Mouse (Mus musculus) cortical plate, adult 2 months (tissue): ENCODE results near the gene Pdgfb. TPM values are rescaled to one million over a fixed set of nuclear protein-coding genes. Genes with fewer than 3 reads are reported as not detected.
A peak's percentile ranks its signal among the peaks of the same experiment; 100 is the strongest.

Experiments used
- H3K27ac ChIP-seq: fragments of 200-500 bp; 2 replicates; pipeline ENCODE4 v1.5.1; 2012; ENCODE audit warnings: low read length, control low read depth, inconsistent platforms; ENCODE audit not compliant: insufficient read depth
- H3K4me1 ChIP-seq: fragments of 200-500 bp; 2 replicates; pipeline ENCODE4 v1.6.1; 2011; ENCODE audit warnings: low read length; ENCODE audit not compliant: control insufficient read depth, insufficient read depth
- H3K4me3 ChIP-seq: fragments of 200-500 bp; 2 replicates; pipeline ENCODE4 v1.5.1; 2011; ENCODE audit warnings: mild to moderate bottlenecking, low read length, control low read depth; ENCODE audit not compliant: insufficient read depth
- CTCF ChIP-seq: fragments of 200-500 bp; IDR thresholded peaks from 2 replicates; pipeline ENCODE4 v1.5.1; 2011; ENCODE audit warnings: mild to moderate bottlenecking, control low read depth, low read length; ENCODE audit not compliant: insufficient read depth; ENCODE audit errors: extremely low read depth
- POLR2A ChIP-seq: fragments of 200-500 bp; IDR thresholded peaks from 2 replicates; pipeline ENCODE4 v1.6.1; 2011; ENCODE audit warnings: mild to moderate bottlenecking, low read length, control low read depth; ENCODE audit not compliant: insufficient read depth; ENCODE audit errors: extremely low read depth
- polyA plus RNA-seq: library from polyadenylated mRNA; depleted of rRNA; stranded (reverse); fragments of >200 nt; gene quantifications from 2 replicates; pipeline ENCODE4 v1.2.3, GENCODE M21; 2012

The Pdgfb gene
- polyA plus RNA-seq, 1 experiment, result 32.2 TPM

GRCm38 (mm10) chr15:80019625-80020024 lies 4.8 kb upstream of the Pdgfb start:
- 0 out of 2 replicates have a peak overlapping the region, but pooled peaks have one; percentile 4 for H3K27ac ChIP-seq
- peaks cover 5% of the 10 kb centered on the region for H3K4me1 ChIP-seq
- no peak for TF ChIP-seq CTCF
- no peak for TF ChIP-seq POLR2A
- H3K4me3 ChIP-seq, result no peak overlapping the region

DNA sequence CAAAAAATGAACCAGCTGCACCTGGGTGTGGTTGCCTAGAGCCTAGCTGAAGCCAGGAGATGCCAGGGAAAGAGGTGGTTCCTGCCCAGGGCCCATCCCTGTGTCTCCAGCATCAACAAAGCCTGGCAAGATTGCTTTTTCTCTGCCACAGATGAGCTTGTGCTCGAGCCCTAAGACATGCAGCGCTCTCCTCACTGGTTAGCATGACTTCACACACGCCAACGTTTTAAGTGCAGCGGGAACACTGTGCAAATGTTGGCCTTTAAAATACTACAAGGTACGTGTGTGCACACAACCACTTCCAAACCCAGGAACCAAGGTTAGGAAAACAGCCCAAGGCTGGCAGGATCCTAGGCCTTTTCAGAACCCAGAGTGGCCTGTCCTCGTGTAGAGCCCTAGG lies 4.4 kb upstream of the Pdgfb start:
- no peak for TF ChIP-seq POLR2A
- TF ChIP-seq CTCF, result no peak
- Histone ChIP-seq H3K4me1 (peaks cover 2% of the 10 kb centered on the region; the same call in 1 of the 2 replicates), H3K27ac (no peak overlapping the region), H3K4me3 (no peak overlapping the region)

GRCm38 (mm10) chr15:80016563-80017301 lies 2.0 kb upstream of the Pdgfb start:
- Histone ChIP-seq H3K4me3 (no peak overlapping the region), H3K4me1 (peaks cover 2% of the 10 kb centered on the region; the same call in 1 of the 2 replicates), H3K27ac (no peak overlapping the region)
- TF ChIP-seq POLR2A (no peak), CTCF (no peak)

DNA sequence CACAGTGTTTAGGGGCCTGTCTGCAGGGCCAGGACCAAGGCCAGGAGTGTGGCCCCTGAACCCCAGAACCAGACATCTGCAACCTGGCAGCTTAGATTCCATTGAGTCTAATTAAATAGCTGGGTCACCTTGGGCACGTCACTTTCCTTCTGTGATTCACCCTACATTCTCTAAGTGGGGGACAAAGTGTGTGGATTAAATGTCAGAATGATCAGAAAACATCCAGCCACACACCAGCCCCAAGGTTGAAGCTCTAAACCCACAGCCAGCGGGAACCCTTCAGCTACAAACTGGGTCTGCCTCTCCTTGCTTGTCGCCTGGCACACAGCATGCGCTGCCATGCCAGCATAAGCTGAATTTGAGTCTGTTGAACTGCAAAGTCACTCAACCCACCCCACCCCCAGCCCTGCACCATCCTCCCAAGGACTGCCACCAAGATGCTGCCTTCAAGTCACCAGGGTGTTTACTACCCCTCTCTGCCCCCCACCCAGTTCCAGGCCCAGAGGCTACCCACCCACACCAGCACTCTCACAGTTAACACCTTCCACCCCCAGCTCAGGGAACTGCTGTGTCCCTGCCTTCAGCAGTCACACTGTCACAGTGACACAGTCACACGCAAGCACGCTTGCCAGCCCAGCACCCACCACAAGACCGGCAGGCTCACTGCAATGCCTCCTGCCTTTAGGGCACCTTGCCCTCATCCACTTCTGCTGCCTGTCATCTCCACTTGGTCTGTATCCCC lies 605 bp upstream of the Pdgfb start:
- peak overlapping the region; percentile 98 for H3K27ac ChIP-seq
- H3K4me3 ChIP-seq, result peak overlapping the region; percentile 98
- peaks cover 3% of the 10 kb centered on the region; the same call in 1 of the 2 replicates for H3K4me1 ChIP-seq
- TF ChIP-seq POLR2A (0 out of 2 replicates have a peak, but pooled peaks have one; percentile 30), CTCF (no peak)

GRCm38 (mm10) chr15:80014031-80014320 lies 801 bp downstream of the Pdgfb start:
- 0 out of 2 replicates have a peak, but pooled peaks cover 2% of the 10 kb centered on the region for H3K4me1 ChIP-seq
- peak overlapping the region; percentile 98 for H3K27ac ChIP-seq
- H3K4me3 ChIP-seq, result peak overlapping the region; percentile 98
- TF ChIP-seq POLR2A (no peak), CTCF (no peak)

DNA sequence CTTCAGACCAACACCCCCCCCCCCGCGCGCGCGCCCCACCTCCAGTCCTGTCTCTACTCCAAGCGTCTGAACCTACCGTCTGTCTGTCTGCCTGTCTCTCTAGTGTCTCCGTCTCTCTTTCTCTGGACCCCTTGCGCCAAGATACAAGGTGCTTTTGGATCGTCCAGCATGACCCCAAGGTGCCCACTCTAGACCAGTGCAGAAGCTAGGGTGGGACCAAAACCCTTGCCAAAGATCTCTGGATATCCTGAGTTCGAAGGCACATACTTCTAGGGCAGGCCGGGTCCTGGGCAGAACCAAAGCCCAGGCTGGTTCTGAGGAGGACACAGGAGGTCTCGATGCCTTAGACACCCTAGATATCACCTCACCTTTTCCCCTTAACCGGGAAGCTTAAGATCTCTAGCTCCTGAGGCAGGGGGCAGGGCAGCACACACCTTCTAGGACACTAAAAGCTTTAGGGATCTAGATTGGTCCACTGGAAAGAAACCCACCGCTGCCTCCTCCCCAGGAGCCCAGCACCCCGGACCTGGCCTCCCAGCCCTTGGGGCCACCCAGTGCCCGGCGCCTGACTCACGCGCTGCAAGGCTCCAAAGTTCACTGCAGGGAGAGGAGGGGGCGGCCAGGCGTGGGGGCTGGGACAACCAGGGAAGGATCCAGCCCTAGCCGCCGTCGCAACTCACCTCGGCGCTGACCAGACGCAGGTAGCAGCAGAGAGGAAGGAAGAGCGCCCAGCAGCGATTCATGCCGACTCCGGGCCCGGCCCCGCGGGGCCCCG lies 1.3 kb downstream of the Pdgfb start:
- Histone ChIP-seq H3K4me1 (0 out of 2 replicates have a peak, but pooled peaks cover 2% of the 10 kb centered on the region), H3K27ac (peak overlapping the region; percentile 98), H3K4me3 (peak overlapping the region; percentile 98)
- TF ChIP-seq CTCF (no peak), POLR2A (no peak)

DNA sequence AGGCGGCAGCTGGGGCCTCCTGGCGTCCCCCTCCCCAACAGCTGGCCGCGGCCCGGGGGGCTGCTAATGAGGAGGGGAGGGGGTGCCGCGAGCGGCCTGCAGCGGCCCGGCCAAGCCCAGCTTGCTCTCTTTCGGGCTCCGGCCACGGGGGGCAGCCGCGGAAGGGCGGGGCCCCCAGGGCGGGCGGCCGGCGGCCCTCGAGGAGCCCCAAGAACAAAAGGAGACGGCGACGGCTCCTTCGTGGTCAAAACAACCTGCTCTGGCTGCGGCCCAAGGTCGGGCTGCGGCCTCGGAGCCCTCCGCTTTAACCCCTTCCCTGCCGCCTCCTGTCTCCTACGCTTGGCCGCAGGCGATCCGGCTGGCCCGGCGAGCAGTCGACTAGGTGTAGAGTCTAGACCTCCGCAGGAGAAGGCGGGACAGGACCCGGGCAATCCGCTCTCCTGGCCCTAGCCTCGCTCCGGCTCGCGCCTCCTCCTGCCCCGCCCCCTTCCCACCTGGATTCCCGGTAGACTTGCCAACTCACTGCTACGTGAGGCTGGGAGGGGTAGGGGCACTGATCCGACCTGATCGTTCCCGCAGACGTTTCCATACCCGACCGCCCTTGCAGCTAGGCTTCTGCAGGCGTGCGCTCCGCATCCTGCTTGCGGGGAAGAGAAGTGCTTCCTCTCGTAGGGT lies 2.1 kb downstream of the Pdgfb start:
- Histone ChIP-seq H3K4me3 (peak overlapping the region; percentile 98), H3K4me1 (0 out of 2 replicates have a peak, but pooled peaks cover 2% of the 10 kb centered on the region), H3K27ac (peak overlapping the region; percentile 98)
- TF ChIP-seq CTCF (no peak), POLR2A (0 out of 2 replicates have a peak, but pooled peaks have one; percentile 37)

GRCm38 (mm10) chr15:80011778-80012526 lies 2.8 kb downstream of the Pdgfb start:
- Histone ChIP-seq H3K4me1 (0 out of 2 replicates have a peak, but pooled peaks cover 2% of the 10 kb centered on the region), H3K4me3 (peak overlapping the region; percentile 98), H3K27ac (peak overlapping the region; percentile 98)
- TF ChIP-seq POLR2A, result peak; percentile 54
- TF ChIP-seq CTCF, result no peak
